Mouse (Mus musculus) B cell, adult 67 days (primary cell): ENCODE data around the gene Olfr1155. TPM values are rescaled to one million over a fixed set of nuclear protein-coding genes. Genes with fewer than 3 reads are reported as not detected.

Source experiments
- total RNA-seq, 2 experiments: library from RNA; stranded (reverse); gene quantifications; 4 replicates each; pipeline ENCODE4 v1.2.4; 2023

Gene Olfr1155
- total RNA-seq = not detected

DNA sequence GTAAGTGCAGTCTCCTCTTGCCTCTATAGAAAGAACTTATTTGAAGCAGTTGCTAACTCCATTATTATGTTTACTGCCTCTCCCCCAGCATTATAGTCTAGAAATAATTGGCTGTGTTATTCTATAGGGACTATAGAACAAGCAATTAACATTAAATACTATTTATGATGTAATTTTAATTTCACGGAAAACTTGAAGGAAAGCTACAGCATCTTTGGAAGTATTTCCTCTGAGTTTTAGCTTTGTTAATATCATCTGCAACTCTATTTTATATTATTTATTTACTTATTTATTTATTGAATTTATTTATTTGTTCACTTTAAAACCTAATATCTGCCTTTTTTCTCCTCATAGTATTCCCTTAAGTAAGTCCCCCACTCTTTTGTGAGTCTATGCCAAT lies at the start of gene Olfr1155:
Gene Olfr1155, minus strand, starts transcription at position 101 of the 400 bp plus-strand sequence.

DNA sequence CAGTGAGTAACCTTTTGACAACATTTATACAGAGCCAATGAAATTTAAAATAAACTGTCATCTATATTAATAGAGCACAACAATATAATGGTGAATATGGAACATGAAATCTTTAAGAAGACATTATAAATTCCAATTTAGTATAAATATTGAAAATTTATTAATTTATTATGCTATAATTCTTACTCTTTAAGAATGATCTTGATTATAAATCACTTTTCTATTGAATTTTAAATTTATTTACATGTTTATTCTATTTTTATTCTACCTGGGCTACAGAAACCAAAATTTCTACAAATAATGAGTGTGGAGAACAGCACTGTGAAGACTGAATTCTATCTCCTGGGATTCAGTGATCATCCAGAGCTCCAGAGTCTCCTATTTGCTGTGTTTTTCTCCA lies 44.9 kb upstream of the Olfr1155 start, which contains the start of gene Olfr1158:
Gene Olfr1158, plus strand, starts transcription at position 301 of the 400 bp plus-strand sequence.

GRCm38 (mm10) chr2:87974563-87974962 lies 29.6 kb upstream of the Olfr1155 start, which contains the start of gene Olfr74:
TSS of gene Olfr74 (minus strand) at chr2:87974663.

DNA sequence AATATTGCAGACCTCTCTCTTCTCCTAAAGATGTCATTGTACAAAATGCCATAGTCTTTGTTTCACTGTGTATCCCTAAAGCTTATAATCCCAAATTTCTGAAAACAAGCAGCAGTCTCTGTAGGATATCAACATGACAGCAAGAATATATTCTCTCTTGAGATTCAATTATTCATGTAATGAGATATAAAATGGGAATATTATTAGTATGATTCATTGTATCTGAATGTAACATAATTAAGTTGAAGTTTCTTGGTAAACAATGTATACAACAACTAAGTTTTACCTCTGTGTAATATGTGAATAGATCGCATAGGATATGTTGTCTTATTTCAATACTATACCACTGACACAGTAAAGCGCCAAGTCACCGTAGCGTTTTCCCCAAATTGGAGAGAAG lies 23.3 kb upstream of the Olfr1155 start, which contains the start of gene Olfr1157:
Gene Olfr1157, minus strand, starts transcription at position 101 of the 400 bp plus-strand sequence.

DNA sequence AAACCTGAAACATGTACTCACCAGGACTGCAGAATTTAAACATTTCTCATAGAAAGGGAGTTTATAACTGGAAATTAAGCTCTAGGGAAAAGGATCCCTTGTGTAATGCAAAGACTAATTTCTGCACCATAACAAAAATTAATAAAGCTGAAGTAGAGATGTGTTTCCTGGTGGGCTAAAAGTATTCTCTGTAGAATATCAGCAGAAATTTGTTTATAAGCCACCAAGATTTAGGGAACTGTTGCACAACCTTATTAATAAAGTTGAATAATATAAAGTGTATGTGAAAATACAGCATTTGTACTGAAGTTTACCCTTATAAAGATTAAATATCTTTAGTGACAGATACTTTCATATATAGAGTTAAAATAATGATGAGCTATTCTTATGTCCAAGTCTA lies 8.1 kb upstream of the Olfr1155 start, which contains the start of gene Olfr1156:
Gene Olfr1156, minus strand, starts transcription at position 101 of the 400 bp plus-strand sequence.

GRCm38 (mm10) chr2:87905066-87905465 lies 39.9 kb downstream of the Olfr1155 start, which contains the start of gene Olfr1154:
TSS of gene Olfr1154 (minus strand) at chr2:87905166.

GRCm38 (mm10) chr2:87894662-87895061 lies 50.3 kb downstream of the Olfr1155 start, which contains the start of gene Olfr1153:
TSS of gene Olfr1153 (plus strand) at chr2:87894962.

Other genes with a start within 250 kb of the Olfr1155 start
- not detected for gene Olfr1137, start 232.0 kb downstream of the Olfr1155 start, total RNA-seq
- not detected for gene Olfr1138, start 205.2 kb downstream of the Olfr1155 start, total RNA-seq
- not detected for gene Olfr1140, start 201.4 kb downstream of the Olfr1155 start, total RNA-seq
- gene Olfr1141, start 191.1 kb downstream of the Olfr1155 start, total RNA-seq = not detected
- gene Olfr152, start 165.7 kb downstream of the Olfr1155 start, total RNA-seq = not detected
- not detected for gene Olfr1143, start 144.5 kb downstream of the Olfr1155 start, total RNA-seq
- gene Olfr1145, start 135.3 kb downstream of the Olfr1155 start, total RNA-seq = not detected
- not detected for gene Olfr1148, start 114.6 kb downstream of the Olfr1155 start, total RNA-seq
- not detected for gene Olfr1150-ps1, start 101.1 kb downstream of the Olfr1155 start, total RNA-seq
- gene Olfr1151, start 89.3 kb downstream of the Olfr1155 start, total RNA-seq = not detected
- not detected for gene Olfr1152, start 78.6 kb downstream of the Olfr1155 start, total RNA-seq
- not detected for gene Olfr1153, start 50.2 kb downstream of the Olfr1155 start, total RNA-seq
- not detected for gene Olfr1154, start 40.0 kb downstream of the Olfr1155 start, total RNA-seq
- not detected for gene Olfr1156, start 8.0 kb upstream of the Olfr1155 start, total RNA-seq
- gene Olfr1157, start 23.2 kb upstream of the Olfr1155 start, total RNA-seq = not detected
- not detected for gene Olfr74, start 29.5 kb upstream of the Olfr1155 start, total RNA-seq
- not detected for gene Olfr1158, start 45.0 kb upstream of the Olfr1155 start, total RNA-seq
- not detected for gene Olfr1160, start 63.1 kb upstream of the Olfr1155 start, total RNA-seq
- not detected for gene Olfr1161, start 77.6 kb upstream of the Olfr1155 start, total RNA-seq
- not detected for gene Olfr73, start 92.6 kb upstream of the Olfr1155 start, total RNA-seq
- not detected for gene Olfr1162, start 106.0 kb upstream of the Olfr1155 start, total RNA-seq
- not detected for gene Olfr1163, start 126.7 kb upstream of the Olfr1155 start, total RNA-seq
- not detected for gene Olfr1164, start 148.8 kb upstream of the Olfr1155 start, total RNA-seq
- not detected for gene Olfr1166, start 183.1 kb upstream of the Olfr1155 start, total RNA-seq
- not detected for gene Olfr1167, start 210.1 kb upstream of the Olfr1155 start, total RNA-seq
- gene Olfr1168, start 236.7 kb upstream of the Olfr1155 start, total RNA-seq = not detected